Mouse (Mus musculus) liver, embryonic 14.5 days (tissue): ENCODE data around the gene Zbtb42. TPM values are rescaled to one million over a fixed set of nuclear protein-coding genes. Genes with fewer than 3 reads are reported as not detected.

ENCODE experiments used
- ATAC-seq: fragments of 200-750 bp; cut with Nextera tagmentation; 2 replicates; pipeline ENCODE4 v1.8.0; 2017; ENCODE audit warnings: moderate number of reproducible peaks, mild to moderate bottlenecking, moderate library complexity; ENCODE audit not compliant: insufficient read depth
- DNase-seq, 3 experiments: peaks; one replicate each; pipeline ENCODE4 v3.0.0-alpha.2; 2012 to 2013; ENCODE audit warnings: low read depth in 3 of 3, low spot score in 3 of 3
- H3K27ac ChIP-seq: fragments of 300-500 bp; sonication (generic); 2 replicates; pipeline ENCODE4 v1.5.1; 2014; ENCODE audit warnings: moderate library complexity, mild to moderate bottlenecking, control low read depth, inconsistent platforms
- H3K27me3 ChIP-seq: fragments of 300-500 bp; sonication (generic); 2 replicates; pipeline ENCODE4 v1.6.1; 2014; ENCODE audit warnings: mild to moderate bottlenecking, low read length, moderate library complexity; ENCODE audit not compliant: control insufficient read depth, insufficient read depth
- H3K36me3 ChIP-seq: fragments of 300-500 bp; sonication (generic); replicated peaks from 2 replicates; pipeline ENCODE4 v1.6.1; 2014; ENCODE audit warnings: low read depth; ENCODE audit not compliant: control insufficient read depth, insufficient read depth
- H3K4me1 ChIP-seq, 2 experiments: fragments of 200-500 bp in 1 of 2; fragments of 300-500 bp in 1 of 2; sonication (generic) in 1 of 2; replicated peaks; 2 replicates each; pipeline ENCODE4 v1.6.1; 2012 to 2014; ENCODE audit warnings: antibody characterized with exemption in 1 of 2, inconsistent platforms in 1 of 2, low read length in 1 of 2; ENCODE audit not compliant: control insufficient read depth in 2 of 2, insufficient read depth in 2 of 2
- H3K4me2 ChIP-seq: fragments of 300-500 bp; sonication (generic); 2 replicates; pipeline ENCODE4 v1.6.1; 2014; ENCODE audit warnings: low read depth, mild to moderate bottlenecking, control low read depth, moderate library complexity
- H3K4me3 ChIP-seq, 2 experiments: fragments of 200-500 bp in 1 of 2; fragments of 300-500 bp in 1 of 2; sonication (generic) in 1 of 2; 2 replicates each; pipeline ENCODE4 v1.5.1; 2012 to 2014; ENCODE audit warnings: low read depth in 2 of 2, low read length in 2 of 2, mild to moderate bottlenecking in 2 of 2, control low read depth in 1 of 2, inconsistent platforms in 1 of 2, moderate library complexity in 1 of 2; ENCODE audit not compliant: insufficient read depth in 1 of 2
- H3K9ac ChIP-seq: fragments of 300-500 bp; sonication (generic); replicated peaks from 2 replicates; pipeline ENCODE4 v1.6.1; 2014; ENCODE audit warnings: mild to moderate bottlenecking, control low read depth, moderate library complexity
- H3K9me3 ChIP-seq: fragments of 300-500 bp; sonication (generic); 2 replicates; pipeline ENCODE4 v1.6.1; 2016; ENCODE audit warnings: low read length, mixed read lengths; ENCODE audit not compliant: control insufficient read depth
- CTCF ChIP-seq: IDR thresholded peaks from 2 replicates; pipeline ENCODE4 v1.5.1; 2016; ENCODE audit warnings: antibody characterized with exemption, low read depth, control low read depth
- EP300 ChIP-seq: IDR thresholded peaks from 2 replicates; pipeline ENCODE4 v1.6.1; 2016; ENCODE audit warnings: antibody characterized with exemption, low read depth
- WGBS: fragments of 180-500 bp; shearing (Covaris S2); extraction: QIAGEN DNeasy Blood & Tissue Kit; methylation state at CpG from one replicate; pipeline ENCODE4 v1.1.7; 2014; ENCODE audit not compliant: insufficient replicate concordance; 5-methylcytosine and 5-hydroxymethylcytosine counted together
- polyA plus RNA-seq, 2 experiments: library from polyadenylated mRNA; depleted of rRNA in 1 of 2; stranded (reverse) in 1 of 2; unstranded in 1 of 2; fragments of >200 nt; fragmentation: Nextera tagmentation in 1 of 2; extraction: Ambion mirVana in 1 of 2; gene quantifications; 2 replicates each; pipeline versions ENCODE4 v1.2.1 to v1.2.3; 2012 to 2014

Zbtb42 gene
- polyA plus RNA-seq, 2 experiments = 0.69 to 1.1 TPM

GRCm38 (mm10) chr12:112644180-112644854 is 34.3 kb upstream of the Zbtb42 start, which contains the start of gene Siva1:
Gene Siva1, plus strand, starts transcription at chr12:112644679.
- Histone ChIP-seq H3K4me2 (peak within 1 kb of the TSS; percentile 98), H3K27me3 (no peaks in the 10 kb centered on the region), H3K4me1 (peaks cover 4 to 15% of the 10 kb centered on the region in 2 experiments), H3K4me3 (peak within 1 kb of the TSS; percentile 77 to 95), H3K36me3 (peaks cover 9% of the 10 kb centered on the region), H3K9me3 (no peaks in the 10 kb centered on the region), H3K27ac (peak within 1 kb of the TSS; percentile 57), H3K9ac (peak within 1 kb of the TSS; percentile 89)
- ATAC-seq (peak; percentile 94), DNase-seq (peak; percentile 95 to 96 (median 96))
- under 1% methylated on average over 46 of the region's 46 CpGs for WGBS
- TF ChIP-seq EP300 = no peak; the same call in 1 of the 2 replicates
- TF ChIP-seq CTCF = no peak

GRCm38 (mm10) chr12:112644855-112645506 is 33.6 kb upstream of the Zbtb42 start:
- ATAC-seq = peak; percentile 26
- H3K9ac ChIP-seq = peak overlapping the region; percentile 89
- H3K9me3 ChIP-seq = no peaks in the 10 kb centered on the region
- TF ChIP-seq EP300 (no peak), CTCF (peak; percentile 15; the same call in 1 of the 2 replicates)
- peak overlapping the region; percentile 98 for H3K4me2 ChIP-seq
- H3K27me3 ChIP-seq = no peaks in the 10 kb centered on the region
- peaks cover 4 to 15% of the 10 kb centered on the region in 2 experiments for H3K4me1 ChIP-seq
- peaks cover 13% of the 10 kb centered on the region for H3K36me3 ChIP-seq
- H3K27ac ChIP-seq = peak overlapping the region; percentile 57
- peak overlapping the region; percentile 77 to 95 for H3K4me3 ChIP-seq
- WGBS = under 1% methylated on average over 75 of the region's 75 CpGs
- DNase-seq = no peak

- peak overlapping the region; percentile 98 for H3K4me2 ChIP-seq
- no peak for TF ChIP-seq EP300
- TF ChIP-seq CTCF = no peak
- no peaks in the 10 kb centered on the region for H3K9me3 ChIP-seq
- DNase-seq = no peak
- peak overlapping the region; percentile 77 to 95 for H3K4me3 ChIP-seq
- no peak overlapping the region for H3K27ac ChIP-seq
- H3K27me3 ChIP-seq = no peaks in the 10 kb centered on the region
- H3K9ac ChIP-seq = peak overlapping the region; percentile 89
- H3K4me1 ChIP-seq = peaks cover 4 to 15% of the 10 kb centered on the region in 2 experiments
- no peak for ATAC-seq
- WGBS = 48% methylated on average over 6 of the region's 6 CpGs
- peaks cover 13% of the 10 kb centered on the region for H3K36me3 ChIP-seq
These were observed 32.5 kb upstream of the Zbtb42 start for GRCm38 (mm10) chr12:112646139-112646538.

GRCm38 (mm10) chr12:112648081-112648480 is 30.5 kb upstream of the Zbtb42 start:
- Histone ChIP-seq H3K27me3 (no peaks in the 10 kb centered on the region), H3K36me3 (peaks cover 13% of the 10 kb centered on the region), H3K4me2 (no peak overlapping the region), H3K9ac (no peak overlapping the region), H3K9me3 (no peaks in the 10 kb centered on the region), H3K4me3 (no peak overlapping the region), H3K4me1 (peaks cover 4 to 15% of the 10 kb centered on the region in 2 experiments), H3K27ac (no peak overlapping the region)
- TF ChIP-seq EP300 (no peak), CTCF (no peak)
- ATAC-seq (no peak), DNase-seq (no peak)
- WGBS = 84% methylated on average over 5 of the region's 5 CpGs

GRCm38 (mm10) chr12:112651778-112652439 is 26.7 kb upstream of the Zbtb42 start:
- no peak overlapping the region for H3K4me3 ChIP-seq
- H3K27ac ChIP-seq = no peak overlapping the region
- no peak overlapping the region for H3K9ac ChIP-seq
- TF ChIP-seq CTCF = no peak
- no peak for TF ChIP-seq EP300
- ATAC-seq (no peak), DNase-seq (no peak)
- H3K4me1 ChIP-seq = no peaks in the 10 kb centered on the region
- no peaks in the 10 kb centered on the region for H3K9me3 ChIP-seq
- H3K4me2 ChIP-seq = no peak overlapping the region
- peaks cover 26% of the 10 kb centered on the region for H3K36me3 ChIP-seq
- WGBS = 64% methylated on average over 5 of the region's 5 CpGs
- no peaks in the 10 kb centered on the region for H3K27me3 ChIP-seq
